Mouse (Mus musculus) c-Kit-positive CD71-positive TER-119-negative erythroid progenitor cells, embryonic 14.5 days (primary cell): ENCODE data around the gene Brpf3.
"Not testable (repeated sequence)": the region's sequence is repeated elsewhere in the genome, so short reads cannot be mapped to it uniquely, and the experiment has no call there.

Source experiments
- DNase-seq: peaks from one replicate; pipeline ENCODE4 v3.0.0-alpha.2; 2013; ENCODE audit warnings: low read depth

Brpf3 gene

GRCm38 (mm10) chr17:28800671-28801412 is at the start of gene Brpf3:
Gene Brpf3, plus strand, starts transcription at chr17:28801090.
- no peak for DNase-seq

GRCm38 (mm10) chr17:28756447-28756846 is 44.4 kb upstream of the Brpf3 start:
- DNase-seq, result no peak

GRCm38 (mm10) chr17:28757470-28757869 is 43.4 kb upstream of the Brpf3 start:
- no peak for DNase-seq

GRCm38 (mm10) chr17:28760736-28761312 is 40.1 kb upstream of the Brpf3 start:
- DNase-seq, result no peak

GRCm38 (mm10) chr17:28761871-28762270 is 39.0 kb upstream of the Brpf3 start:
- DNase-seq, result peak; percentile 50

- no peak for DNase-seq
Measured at GRCm38 (mm10) chr17:28766203-28766602, 34.7 kb upstream of the Brpf3 start.

- no peak for DNase-seq
Measured at GRCm38 (mm10) chr17:28766781-28767515, 33.9 kb upstream of the Brpf3 start.

GRCm38 (mm10) chr17:28769121-28769874 is 31.6 kb upstream of the Brpf3 start, which contains the start of gene Mapk13:
Gene Mapk13, plus strand, starts transcription at chr17:28769297.
- no peak for DNase-seq

- DNase-seq, result no peak
Measured at GRCm38 (mm10) chr17:28769875-28770421, 30.9 kb upstream of the Brpf3 start.

GRCm38 (mm10) chr17:28771289-28771688 is 29.6 kb upstream of the Brpf3 start:
- no peak for DNase-seq

GRCm38 (mm10) chr17:28774303-28774702 is 26.6 kb upstream of the Brpf3 start:
- not testable (repeated sequence) for DNase-seq

- DNase-seq, result no peak
Measured at GRCm38 (mm10) chr17:28775161-28775560, 25.7 kb upstream of the Brpf3 start.

- peak; percentile 17 for DNase-seq
Measured at GRCm38 (mm10) chr17:28776817-28777216, 24.1 kb upstream of the Brpf3 start.

GRCm38 (mm10) chr17:28777231-28778005 is 23.5 kb upstream of the Brpf3 start:
- DNase-seq, result no peak

GRCm38 (mm10) chr17:28779735-28780134 is 21.2 kb upstream of the Brpf3 start:
- no peak for DNase-seq

- DNase-seq, result no peak
Measured at GRCm38 (mm10) chr17:28780836-28781235, 20.1 kb upstream of the Brpf3 start.

GRCm38 (mm10) chr17:28781290-28782045 is 19.4 kb upstream of the Brpf3 start:
- DNase-seq, result no peak

GRCm38 (mm10) chr17:28785036-28785435 is 15.9 kb upstream of the Brpf3 start:
- DNase-seq, result no peak

- DNase-seq, result no peak
Measured at GRCm38 (mm10) chr17:28787507-28787906, 13.4 kb upstream of the Brpf3 start.

- no peak for DNase-seq
Measured at GRCm38 (mm10) chr17:28797031-28797430, 3.9 kb upstream of the Brpf3 start.
